Mouse (Mus musculus): ENCODE measurements around the gene Maz.

GRCm38 (mm10) chr7:127023896-127024690, 2.7 kb downstream of the Maz start:
- no peak for TF ChIP-seq CTCF (IDR thresholded peaks at IDR 0.05; ENCODE audit: low read depth)
- no peak for TF ChIP-seq EP300 (IDR thresholded peaks at IDR 0.05; ENCODE audit: low read depth)

Measured in heart, postnatal 0 days (tissue).